Mouse (Mus musculus) lung, postnatal 4 days (tissue): ENCODE data around the gene Stk35.

Source experiments
- DNase-seq, 2 experiments: peaks; one replicate each; pipeline ENCODE4 v3.0.0; 2021

The Stk35 gene

DNA sequence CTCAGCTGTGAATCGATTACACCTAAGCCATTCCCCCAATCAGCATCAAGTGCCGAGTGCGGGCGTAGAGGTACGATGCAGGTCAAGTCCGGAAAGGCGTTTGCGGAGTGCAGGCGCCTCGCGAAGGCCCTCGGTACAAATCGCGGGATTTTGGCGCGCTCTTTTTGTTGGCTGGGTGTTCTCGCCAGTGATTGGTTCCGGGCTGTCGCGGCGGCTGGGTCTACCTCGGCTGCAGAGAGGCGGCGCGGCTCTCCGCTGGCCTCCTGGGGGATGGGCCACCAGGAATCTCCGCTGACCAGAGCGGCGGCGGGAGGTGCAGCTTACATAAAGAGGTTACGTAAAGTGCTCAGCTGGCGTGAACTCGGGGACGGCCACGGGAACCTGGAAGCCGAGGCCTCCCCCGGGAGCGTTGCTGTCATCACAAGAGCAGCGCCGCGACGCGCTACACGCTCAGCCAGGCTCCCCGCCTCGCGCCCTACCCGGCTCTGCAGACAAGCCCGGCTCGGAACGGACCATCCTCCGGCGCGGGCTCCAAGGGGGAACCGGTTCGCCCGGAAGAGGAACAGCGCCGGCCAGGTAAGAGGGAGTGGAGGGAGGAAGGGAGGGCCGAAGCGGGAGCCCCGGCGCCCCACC lies at the start of gene Stk35:
TSS of gene Stk35 (plus strand) at position 247 of the 633 bp plus-strand sequence.
- peak; percentile 91 to 94 for DNase-seq

DNA sequence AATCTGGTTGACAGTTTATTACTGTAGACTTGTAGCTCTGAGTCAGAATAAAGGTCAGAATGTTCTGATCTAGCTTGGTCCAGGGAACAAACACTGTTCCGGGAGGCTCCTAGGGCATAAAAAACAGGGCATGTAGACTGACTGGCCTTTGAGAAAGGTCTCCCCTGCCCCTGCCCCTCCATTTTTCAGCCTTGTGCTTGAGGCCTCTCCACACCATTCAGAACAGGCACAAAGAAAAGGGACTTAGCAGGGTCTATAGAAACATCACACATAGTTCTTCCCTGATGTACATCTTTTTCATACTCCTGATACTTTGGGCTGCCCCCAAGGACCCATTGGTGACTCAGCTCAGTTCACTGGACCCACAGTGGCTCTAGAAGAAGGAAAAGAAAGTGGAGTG lies 18.3 kb upstream of the Stk35 start:
- DNase-seq: no peak

GRCm38 (mm10) chr2:129796501-129796900 lies 3.8 kb upstream of the Stk35 start:
- DNase-seq: no peak

DNA sequence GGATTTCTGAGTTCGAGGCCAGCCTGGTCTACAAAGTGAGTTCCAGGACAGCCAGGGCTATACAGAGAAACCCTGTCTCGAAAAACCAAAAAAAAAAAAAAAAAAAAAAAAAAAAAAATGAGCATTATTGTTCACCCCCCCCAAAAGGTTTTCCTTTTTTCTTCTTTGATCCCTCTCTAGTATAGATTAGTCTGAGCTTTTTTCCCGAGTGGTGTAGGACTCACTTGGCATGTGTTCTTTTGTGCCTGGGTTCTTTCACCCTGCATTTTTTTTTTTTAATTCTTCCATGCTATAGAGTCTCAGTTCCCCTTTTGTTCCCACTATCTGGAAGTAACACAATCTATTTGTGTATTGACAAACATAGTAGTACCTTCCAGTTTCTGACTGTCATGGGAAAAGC lies 2.6 kb upstream of the Stk35 start:
- DNase-seq: no peak

GRCm38 (mm10) chr2:129798410-129798809 lies 1.9 kb upstream of the Stk35 start:
- DNase-seq: no peak

DNA sequence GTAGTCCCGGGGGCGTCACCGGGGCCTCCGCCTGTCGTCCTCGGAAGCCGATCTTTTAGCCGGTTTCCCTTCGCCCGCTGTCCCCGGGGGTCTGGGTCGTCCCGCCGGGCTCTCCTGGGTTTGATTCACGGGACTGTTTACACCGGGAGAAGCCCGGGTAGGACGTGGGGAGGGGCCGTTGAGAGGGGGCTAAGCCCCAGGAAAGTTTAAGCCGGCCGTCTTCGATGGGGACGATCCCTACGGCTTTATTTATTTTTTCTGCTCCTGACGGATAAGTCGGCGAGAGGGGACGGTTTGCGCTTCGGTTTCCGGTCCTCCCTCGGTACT lies 550 bp downstream of the Stk35 start:
- DNase-seq: no peak

GRCm38 (mm10) chr2:129801231-129802029 lies 1.1 kb downstream of the Stk35 start:
- DNase-seq: peak; percentile 93 to 96

- DNase-seq: no peak
Measured at GRCm38 (mm10) chr2:129805486-129805885, 5.2 kb downstream of the Stk35 start.

DNA sequence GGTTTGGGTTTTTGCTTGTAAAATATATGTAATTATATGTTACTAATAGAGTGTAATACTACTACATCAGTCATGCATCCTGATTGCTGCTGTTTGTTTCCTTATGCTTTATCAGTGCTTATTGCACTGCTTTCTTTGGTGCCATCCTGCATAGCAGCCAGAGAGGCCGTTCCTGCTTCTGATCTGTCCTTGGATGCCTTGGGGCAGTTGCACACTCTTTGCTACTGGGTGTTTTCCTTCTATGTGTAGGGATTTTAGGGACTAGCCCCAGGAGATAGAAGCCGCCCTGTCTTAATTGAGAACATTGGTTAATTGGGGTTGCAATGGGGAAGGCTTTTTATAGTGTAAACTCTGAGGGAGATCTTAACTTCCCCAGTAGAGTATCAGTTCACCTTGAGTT lies 6.2 kb downstream of the Stk35 start:
- DNase-seq: no peak

GRCm38 (mm10) chr2:129810563-129810962 lies 10.2 kb downstream of the Stk35 start:
- no peak for DNase-seq

GRCm38 (mm10) chr2:129814033-129814432 lies 13.7 kb downstream of the Stk35 start:
- DNase-seq: no peak

DNA sequence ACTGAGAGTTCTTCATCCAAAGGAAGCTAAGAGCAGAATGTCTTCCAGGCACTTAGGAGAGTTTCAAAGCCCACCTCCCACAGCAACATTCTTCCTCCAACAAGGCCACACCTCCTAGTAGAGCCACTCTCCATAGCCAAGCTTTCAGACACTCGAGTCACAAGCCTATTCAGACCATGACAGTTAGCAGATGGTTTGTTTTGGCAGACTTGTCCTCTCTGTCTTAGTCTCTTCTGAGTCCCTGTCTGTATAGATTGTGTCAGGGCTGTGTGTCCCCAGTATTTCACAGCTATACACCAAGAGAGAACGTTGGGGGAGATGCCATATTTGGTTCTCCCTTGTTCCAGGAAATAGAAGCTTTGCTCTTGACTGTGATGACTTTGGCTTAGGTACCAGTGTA lies 14.8 kb downstream of the Stk35 start:
- DNase-seq: no peak

DNA sequence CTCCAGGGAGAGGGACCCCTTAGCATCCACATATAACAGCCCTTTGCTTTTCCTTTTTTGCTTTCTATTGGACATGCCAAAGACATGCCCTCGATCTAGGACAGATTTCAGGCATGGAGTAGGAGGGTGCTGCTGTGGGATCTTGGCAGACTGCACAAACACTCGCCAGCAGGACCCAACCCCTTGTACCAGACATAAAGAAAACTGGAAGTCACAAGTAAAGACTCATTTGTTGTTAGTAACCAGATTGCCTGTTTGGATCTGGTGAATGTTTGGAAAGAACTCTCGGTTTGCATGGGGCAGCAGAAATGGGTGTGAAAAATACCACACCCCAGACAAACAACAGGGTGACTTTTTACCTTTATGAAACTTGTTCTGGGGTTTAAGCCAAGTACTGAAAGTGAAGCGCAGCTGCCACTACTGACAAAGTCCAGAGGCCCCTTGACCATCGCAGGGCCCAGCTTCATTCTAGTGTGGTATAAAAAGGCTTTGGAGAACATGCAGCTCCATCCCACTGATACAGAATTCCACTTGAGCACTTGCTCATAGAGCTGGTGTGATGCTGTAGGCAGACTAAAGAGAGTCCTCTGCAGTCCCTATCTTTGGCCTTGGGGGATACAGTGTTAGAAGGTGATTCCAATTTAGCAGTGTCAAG lies 17.4 kb downstream of the Stk35 start:
- no peak for DNase-seq

DNA sequence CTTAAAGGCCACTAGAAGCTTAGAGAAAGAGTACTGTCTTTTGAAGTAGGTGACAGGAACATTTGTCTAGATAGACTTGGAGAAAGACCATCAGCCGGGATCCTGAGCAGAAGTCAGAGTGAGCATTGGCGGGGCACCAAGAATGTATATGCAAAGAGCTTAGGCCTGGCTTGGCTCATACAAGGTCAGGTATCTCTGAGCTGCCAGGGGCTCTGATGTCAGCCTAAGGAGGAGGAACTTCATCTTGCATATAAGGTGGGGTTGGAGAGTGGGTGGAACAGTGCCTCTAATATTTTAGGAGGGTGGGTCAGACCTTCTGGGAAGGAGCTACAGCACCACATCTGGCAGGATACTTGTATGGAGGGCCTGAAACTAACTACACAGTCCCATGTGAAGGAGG lies 18.6 kb downstream of the Stk35 start:
- DNase-seq: no peak

DNA sequence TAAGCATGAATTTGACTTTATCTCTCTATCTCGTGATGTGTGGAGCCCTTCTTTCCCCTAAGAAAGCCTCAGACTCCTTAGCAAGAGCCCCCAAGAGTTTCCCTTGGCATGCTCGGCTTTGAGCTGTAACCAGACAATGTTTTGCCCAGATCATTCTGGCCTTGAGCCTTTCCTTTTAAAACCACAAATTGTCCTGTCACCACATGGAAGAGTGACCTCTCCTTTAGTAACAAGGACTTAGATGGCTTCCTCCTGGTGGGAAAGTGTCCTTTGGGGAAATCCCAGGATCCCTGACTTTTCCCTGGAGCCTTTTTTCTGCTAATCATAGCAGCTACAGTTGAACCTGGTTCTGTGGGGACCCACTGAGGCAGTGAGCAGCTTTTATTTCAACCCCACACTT lies 19.2 kb downstream of the Stk35 start:
- DNase-seq: no peak

DNA sequence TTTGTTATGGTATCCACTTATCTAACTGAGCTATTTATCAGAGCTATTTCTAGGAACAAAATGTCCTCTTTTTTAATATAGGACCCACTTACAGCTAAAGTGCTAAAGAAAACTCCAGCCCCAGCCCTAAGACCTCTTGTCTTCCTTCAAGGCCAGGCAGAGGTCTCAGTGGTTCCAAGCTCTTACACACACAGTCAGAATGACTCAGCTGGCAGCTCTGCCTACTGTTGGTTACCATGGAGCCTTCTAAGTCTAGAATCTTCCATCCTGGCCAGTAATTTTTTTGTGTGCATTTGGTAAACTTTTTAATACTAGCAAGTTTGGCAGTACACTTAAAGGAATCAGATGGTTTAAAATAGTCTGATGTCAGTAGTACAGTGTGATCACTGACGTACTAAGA lies 19.6 kb downstream of the Stk35 start:
- no peak for DNase-seq

GRCm38 (mm10) chr2:129821021-129821420 lies 20.7 kb downstream of the Stk35 start:
- no peak for DNase-seq

DNA sequence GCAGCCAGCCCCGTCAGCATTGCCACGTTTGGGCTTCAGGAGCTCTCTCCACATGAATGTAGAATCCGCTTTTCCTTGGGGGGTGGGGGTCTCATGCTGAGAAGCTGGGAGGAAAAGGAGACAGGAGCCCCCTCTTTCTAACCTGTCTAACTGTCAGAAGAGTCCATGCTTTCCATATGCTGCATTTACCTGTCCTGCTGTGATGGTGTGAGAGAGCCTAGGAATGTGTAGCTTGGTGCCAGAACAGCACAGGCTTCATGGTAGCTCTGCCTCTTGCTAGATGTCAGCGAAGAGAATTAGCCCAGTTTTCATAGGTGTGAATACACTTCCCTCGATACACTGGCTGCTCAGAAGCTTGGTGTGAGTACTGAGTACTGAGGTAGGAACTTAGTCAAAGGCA lies 21.3 kb downstream of the Stk35 start:
- no peak for DNase-seq

DNA sequence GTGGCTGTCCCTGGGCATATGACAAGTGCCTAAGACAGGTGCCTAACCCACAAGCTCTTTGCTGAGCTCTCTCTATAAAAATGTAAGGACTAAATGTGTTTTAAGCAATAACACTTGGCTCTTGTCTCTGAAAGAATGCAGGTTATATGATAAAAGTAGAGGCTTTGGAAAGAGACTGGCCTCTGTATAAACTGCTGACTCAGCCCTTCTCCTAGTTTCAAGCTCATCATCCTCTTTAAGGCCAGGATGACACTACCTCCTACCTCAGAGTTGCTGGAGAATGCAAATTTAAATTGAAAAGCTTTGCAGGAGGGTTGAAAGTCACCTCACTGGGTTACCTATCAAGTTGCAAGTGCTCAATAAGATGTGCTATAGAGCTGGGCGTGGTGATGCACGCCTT lies 23.0 kb downstream of the Stk35 start:
- DNase-seq: no peak

DNA sequence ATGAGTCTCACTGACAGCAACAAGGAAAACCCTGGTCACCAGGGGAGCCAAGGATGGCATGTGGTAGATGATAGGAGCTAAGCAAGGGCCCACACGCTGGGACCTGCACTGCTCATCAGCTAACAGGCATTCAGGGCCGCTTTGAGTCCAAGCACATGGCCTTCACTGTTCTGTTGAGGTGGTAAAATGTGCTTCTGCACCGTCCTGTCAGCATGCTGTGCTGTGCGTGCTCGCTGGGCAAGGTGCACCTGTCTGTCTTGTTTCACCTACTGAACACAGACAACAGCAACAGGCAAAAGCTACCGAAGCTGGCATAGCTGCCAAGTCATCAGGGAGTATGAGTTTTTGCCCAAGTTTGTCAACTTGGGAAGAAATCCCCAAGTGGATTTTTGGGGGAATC lies 23.9 kb downstream of the Stk35 start:
- DNase-seq: no peak

- no peak for DNase-seq
Measured at GRCm38 (mm10) chr2:129826141-129826540, 25.8 kb downstream of the Stk35 start.

DNA sequence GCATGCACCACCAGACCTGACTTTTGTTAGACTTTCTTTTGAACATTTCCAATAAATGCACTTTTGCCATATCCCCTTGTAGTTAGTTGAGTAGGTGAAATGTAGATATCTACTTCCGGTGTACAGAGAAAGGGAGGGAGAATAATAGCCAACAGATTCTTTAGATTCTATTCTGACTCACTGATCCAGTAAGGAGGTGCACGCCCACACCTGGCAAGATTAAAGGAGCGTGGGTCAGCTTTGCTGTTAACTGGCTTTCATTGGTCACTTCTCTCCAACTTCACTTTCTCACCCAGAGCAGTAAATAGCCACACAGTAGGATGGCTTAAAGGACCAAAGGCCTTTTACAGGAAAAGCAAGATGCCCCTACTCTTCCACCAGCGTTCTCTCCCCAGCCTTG lies 32.7 kb downstream of the Stk35 start:
- no peak for DNase-seq

DNA sequence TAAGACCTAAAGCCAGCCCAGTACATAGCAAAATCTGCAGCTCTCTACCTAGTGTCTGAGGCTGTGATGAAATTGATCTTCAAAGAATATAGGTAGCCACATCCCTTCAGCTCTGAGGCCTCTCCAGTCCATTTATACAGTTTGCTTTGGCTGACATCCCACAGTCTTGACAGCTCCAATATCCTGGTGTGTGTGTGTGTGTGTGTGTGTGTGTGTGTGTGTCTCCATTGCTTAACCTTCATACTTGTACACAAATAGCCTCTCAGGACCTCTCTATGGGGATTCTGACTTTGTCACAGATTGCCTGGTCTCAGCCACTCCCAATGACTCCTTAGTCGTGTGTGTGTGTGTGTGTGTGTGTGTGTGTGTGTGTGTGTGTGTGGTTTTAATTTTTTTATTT lies 33.9 kb downstream of the Stk35 start:
- DNase-seq: no peak

DNA sequence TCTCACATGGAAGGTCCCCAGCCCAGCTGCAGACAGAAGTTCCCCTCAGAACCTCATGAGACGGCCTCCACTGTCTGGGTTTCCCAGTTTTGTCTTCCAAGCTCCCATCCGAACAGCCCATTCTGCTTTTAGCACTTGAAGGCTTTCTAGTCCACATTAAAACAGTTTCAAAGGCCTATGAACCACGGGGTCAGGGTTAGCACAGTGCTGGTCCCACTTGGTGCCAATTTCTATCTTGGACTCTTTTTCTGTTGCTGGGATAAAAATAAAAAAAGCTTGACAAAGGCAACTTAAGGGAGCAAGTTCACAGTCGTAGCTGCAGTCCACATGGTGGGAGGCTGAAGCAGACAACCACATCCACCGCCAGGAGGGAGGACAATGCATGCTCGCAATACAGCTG lies 34.6 kb downstream of the Stk35 start:
- DNase-seq: no peak
